In the genomic region with DNA sequence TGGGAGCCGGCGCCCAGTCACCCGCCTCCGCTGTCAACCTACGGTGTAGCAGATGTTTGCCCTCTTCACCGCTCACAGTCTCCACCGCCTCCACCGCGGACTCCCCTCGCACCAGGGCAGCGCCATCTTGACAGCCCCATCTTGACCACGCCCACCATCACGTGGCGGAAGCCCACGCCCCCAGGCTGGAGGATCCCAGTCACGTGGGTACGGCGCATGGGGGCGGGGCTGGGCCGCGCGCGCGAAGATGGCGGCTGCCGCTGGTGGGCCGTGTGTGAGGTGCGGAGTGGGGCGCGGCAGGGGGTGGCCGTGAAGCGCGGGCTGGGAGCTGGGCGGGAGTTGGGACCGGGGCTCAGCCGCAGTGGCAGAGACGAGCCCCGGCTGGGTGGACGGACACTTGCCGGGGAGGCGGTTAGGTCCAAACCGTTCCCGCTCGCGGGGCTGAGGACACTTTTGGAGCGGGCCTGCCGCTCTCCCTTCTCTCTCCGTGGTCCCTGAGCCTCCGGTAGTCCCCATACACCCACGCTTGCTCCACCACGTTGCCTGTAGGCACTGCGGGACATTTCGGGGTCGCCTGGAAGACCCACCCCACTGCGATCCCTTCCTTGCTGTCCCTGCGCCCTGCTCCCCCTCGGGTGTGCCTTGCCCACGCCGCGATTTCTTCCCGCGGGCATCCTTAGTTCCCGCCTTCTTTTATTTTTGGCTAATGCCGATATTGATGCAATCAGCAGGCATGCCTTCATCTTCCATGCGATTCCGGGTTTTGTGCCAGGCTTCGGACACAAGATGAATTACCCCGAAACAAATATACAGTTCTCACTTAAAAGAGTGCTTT, we compare ENCODE assay signal across 8 mouse cellular contexts. TPM values are rescaled to one million over a fixed set of nuclear protein-coding genes. Genes with fewer than 3 reads are reported as not detected.
DNase-seq lines count a peak whose midpoint lies in the region; ATAC-seq and TF ChIP-seq lines count a peak whose summit lies in the region.

A gene (minus strand): TSS at position 143 of the 835 bp plus-strand sequence.
A gene (plus strand): TSS at position 206 of the 835 bp plus-strand sequence.

- no peaks in the 10 kb centered on the region for H3K9me3 ChIP-seq in hindbrain, embryonic 10.5 days
- no peaks in the 10 kb centered on the region for H3K9me3 ChIP-seq in lung, postnatal 0 days (ENCODE audit: low read length)

- no peaks in the 10 kb centered on the region for H3K27me3 ChIP-seq in hindbrain, embryonic 10.5 days (ENCODE audit: insufficient read depth, poor library complexity, severe bottlenecking)
- no peaks in the 10 kb centered on the region for H3K27me3 ChIP-seq in lung, postnatal 0 days (replicated peaks; ENCODE audit: insufficient read depth, low read length)

- peak within 1 kb of the TSS; percentile 63 for H3K9ac ChIP-seq in lung, postnatal 0 days (replicated peaks; ENCODE audit: low read depth)

- under 1% methylated on average over 68 of the region's 68 CpGs for WGBS in hindbrain, embryonic 10.5 days
- under 1% methylated on average over 57 of the region's 68 CpGs for WGBS in lung, postnatal 0 days

- ATAC-seq in frontal cortex, adult (ENCODE audit: low TSS enrichment): peak; percentile 75
- ATAC-seq in lung, postnatal 0 days: peak; percentile 98

- no peak for TF ChIP-seq CTCF in lung, postnatal 0 days (IDR thresholded peaks at IDR 0.05)

- peak; percentile 53 for DNase-seq in MEL-GATA-1-ER (ENCODE audit: extremely low read depth, low read depth)
- peak; percentile 96 for DNase-seq in cerebellum, adult 8-10 months
- DNase-seq in hindbrain, embryonic 10.5 days (ENCODE audit: low spot score): peak; percentile 97
- peak; percentile 93 for DNase-seq in layer of hippocampus, adult 9-11 months
- peak; percentile 95 for DNase-seq in lung, postnatal 0 days (ENCODE audit: low spot score)
- DNase-seq in ovary, postnatal 14 days (ENCODE audit: low spot score): peak; percentile 96
- DNase-seq in thymus, postnatal 14 days: peak; percentile 99

- H3K4me2 ChIP-seq in lung, postnatal 0 days (replicated peaks; ENCODE audit: low read depth, low read length): peak within 1 kb of the TSS; percentile 94

- H3K4me3 ChIP-seq in hindbrain, embryonic 10.5 days: peak within 1 kb of the TSS; percentile 100
- H3K4me3 ChIP-seq in lung, postnatal 0 days (ENCODE audit: low read depth, low read length): peak within 1 kb of the TSS; percentile 90

- peak within 1 kb of the TSS; percentile 95 for H3K27ac ChIP-seq in hindbrain, embryonic 10.5 days
- H3K27ac ChIP-seq in lung, postnatal 0 days (ENCODE audit: low read length): peak within 1 kb of the TSS; percentile 54

- H3K36me3 ChIP-seq in hindbrain, embryonic 10.5 days: peaks cover 28% of the 10 kb centered on the region
- H3K36me3 ChIP-seq in lung, postnatal 0 days (ENCODE audit: insufficient read depth, low read length): no peaks in the 10 kb centered on the region

- H3K4me1 ChIP-seq in hindbrain, embryonic 10.5 days (replicated peaks): peaks cover 28% of the 10 kb centered on the region
- peaks cover 15% of the 10 kb centered on the region; the same call in 1 of the 2 replicates for H3K4me1 ChIP-seq in lung, postnatal 0 days (ENCODE audit: insufficient read depth, low read depth, low read length)

- no peak for TF ChIP-seq EP300 in lung, postnatal 0 days (IDR thresholded peaks at IDR 0.05)

RNA-seq across cellular contexts. Expression of the first gene that starts in this region (rescaled TPM):
- polyA plus RNA-seq in hindbrain, embryonic 10.5 days (2016; fragmentation: Nextera tagmentation; extraction: Ambion mirVana): 25.7 and 26.6 TPM in 2 replicates
- 24.1 TPM in 2 replicates for polyA plus RNA-seq in lung, postnatal 0 days (2015; fragmentation: Nextera tagmentation; extraction: Ambion mirVana)

RNA-seq across cellular contexts. Expression of the second gene that starts in this region (rescaled TPM):
- 62.2 and 62.6 TPM in 2 replicates for polyA plus RNA-seq in hindbrain, embryonic 10.5 days (2016; fragmentation: Nextera tagmentation; extraction: Ambion mirVana)
- polyA plus RNA-seq in lung, postnatal 0 days (2015; fragmentation: Nextera tagmentation; extraction: Ambion mirVana): 8.9 and 9.9 TPM in 2 replicates

Comparison
In these comparisons a context has a peak if more than half of its experiments do, and no peak if none do; other contexts are left out.
1. Peak in every context shown above with its lines: DNase-seq, ATAC-seq, H3K4me3 ChIP-seq and H3K27ac ChIP-seq.